ENCODE assay signal across 12 mouse cellular contexts in the genomic region with DNA sequence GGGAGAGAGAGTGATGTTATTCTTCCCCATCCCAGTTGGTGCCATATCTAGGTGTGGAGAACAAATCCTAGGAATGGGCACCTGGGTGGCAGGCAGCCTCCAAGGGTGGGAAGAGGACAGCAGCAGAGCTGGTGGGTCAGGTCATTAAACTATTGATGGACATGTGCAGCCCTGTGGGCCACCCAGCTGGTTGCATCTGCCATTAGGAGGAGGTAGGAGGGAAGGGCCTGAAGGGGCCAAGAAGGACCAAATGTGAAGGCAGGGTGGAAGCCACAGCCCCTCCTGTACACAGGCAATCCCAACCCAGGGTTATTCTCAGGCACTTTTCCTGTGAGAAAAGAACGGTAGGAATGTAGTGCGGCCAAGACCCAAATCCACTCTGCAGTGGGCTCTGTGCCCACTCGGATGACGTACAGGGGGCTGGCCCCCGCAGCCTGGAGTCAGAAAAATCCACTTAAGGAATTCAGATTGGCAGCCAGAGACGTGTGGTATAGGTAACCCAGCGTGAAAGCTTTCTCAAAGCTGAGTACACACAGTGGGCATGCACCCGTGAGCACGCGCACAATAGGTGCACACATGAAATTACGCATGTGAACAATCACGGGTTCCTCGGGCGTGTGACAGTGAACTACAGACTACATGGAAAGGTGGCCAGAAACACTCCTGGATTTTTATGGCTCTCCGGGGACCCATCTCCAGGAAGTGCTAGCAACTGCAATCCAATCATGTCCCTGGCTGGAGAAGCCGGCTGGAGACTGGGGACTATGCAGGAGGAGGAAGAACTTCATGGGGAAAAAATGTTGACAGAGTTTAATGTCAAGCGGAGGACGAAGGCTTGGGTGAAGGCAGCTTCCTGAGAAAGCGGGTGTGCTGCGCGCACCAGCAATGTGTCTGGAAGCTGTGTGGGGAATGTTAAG.
A peak's percentile ranks its signal among the peaks of the same experiment; 100 is the strongest.
DNase-seq lines count a peak whose midpoint lies in the region; ATAC-seq lines count a peak whose summit lies in the region.
"Had no signal": no experiment of that assay in that cellular context is flagged by ENCODE, and none has a peak within 500 bp of the region (broad histone marks: within the 10 kb centered on the region; RNA-seq: fewer than 3 reads in every experiment).

No protein-coding gene starts in this region.

- WGBS in heart, embryonic 14.5 days = 59% methylated on average over 21 of the region's 21 CpGs
- WGBS in midbrain, embryonic 10.5 days = 92% methylated on average over 21 of the region's 21 CpGs
- WGBS in hindbrain, embryonic 12.5 days = 85% methylated on average over 21 of the region's 21 CpGs

- peak overlapping the region; percentile 42; the same call in 1 of the 2 replicates for H3K9ac ChIP-seq in heart, embryonic 14.5 days (ENCODE audit: low read length)
- no peak overlapping the region for H3K9ac ChIP-seq in hindbrain, embryonic 12.5 days
- H3K9ac ChIP-seq: liver, embryonic 15.5 days had no signal

- H3K36me3 ChIP-seq in heart, embryonic 14.5 days (ENCODE audit: control insufficient read depth, insufficient read depth, low read length) = peaks cover 12% of the 10 kb centered on the region
- H3K36me3 ChIP-seq in midbrain, embryonic 10.5 days = no peaks in the 10 kb centered on the region
- no peaks in the 10 kb centered on the region for H3K36me3 ChIP-seq in hindbrain, embryonic 12.5 days
- H3K36me3 ChIP-seq: liver, embryonic 15.5 days had no signal

- ATAC-seq in heart, embryonic 14.5 days (ENCODE audit: insufficient number of reproducible peaks, insufficient read depth, low FRiP score, low read depth) = 0 out of 2 replicates have a peak, but pooled peaks have one; percentile 10
- ATAC-seq in hindbrain, embryonic 12.5 days (ENCODE audit: low FRiP score) = no peak
- ATAC-seq: hindbrain, embryonic 16.5 days; Patski had no signal

- H3K27me3 ChIP-seq in heart, embryonic 14.5 days (ENCODE audit: control insufficient read depth, insufficient read depth, low read length) = no peaks in the 10 kb centered on the region
- no peaks in the 10 kb centered on the region for H3K27me3 ChIP-seq in midbrain, embryonic 10.5 days (ENCODE audit: low read depth, poor library complexity, severe bottlenecking)
- H3K27me3 ChIP-seq in hindbrain, embryonic 12.5 days = no peaks in the 10 kb centered on the region
- H3K27me3 ChIP-seq: liver, embryonic 15.5 days; Patski had no signal

- H3K27ac ChIP-seq in heart, embryonic 14.5 days (replicated peaks in 1 of 2; ENCODE audit: control insufficient read depth in 1 of 2, insufficient read depth in 1 of 2, low read depth in 2 of 2, low read length in 2 of 2) = peak overlapping the region; percentile 56 to 74
- no peak overlapping the region for H3K27ac ChIP-seq in midbrain, embryonic 10.5 days (replicated peaks)
- no peak overlapping the region for H3K27ac ChIP-seq in hindbrain, embryonic 12.5 days
- H3K27ac ChIP-seq: liver, embryonic 15.5 days had no signal

- DNase-seq in cerebellum, postnatal 10 days = peak; percentile 19 to 28
- DNase-seq in cerebellum, adult 9-10 months = no peak
- DNase-seq in kidney, postnatal 4 days = peak; percentile 39 to 63
- DNase-seq in mesoderm, embryonic 11.5 days (ENCODE audit: low read depth, low spot score) = peak; percentile 59
- no peak for DNase-seq in midbrain, embryonic 10.5 days (ENCODE audit: low spot score)
- DNase-seq in right cerebral cortex, postnatal 14 days = no peak

- H3K4me3 ChIP-seq in heart, embryonic 14.5 days (ENCODE audit: control insufficient read depth in 1 of 2, insufficient read depth in 1 of 2, low read depth in 1 of 2, low read length in 2 of 2) = no peak overlapping the region
- no peak overlapping the region for H3K4me3 ChIP-seq in midbrain, embryonic 10.5 days
- H3K4me3 ChIP-seq in hindbrain, embryonic 12.5 days = no peak overlapping the region
- H3K4me3 ChIP-seq: erythroblast, embryonic 14.5 days; liver, embryonic 15.5 days had no signal

- peak overlapping the region; percentile 2; the same call in 1 of the 2 replicates for H3K4me2 ChIP-seq in heart, embryonic 14.5 days (ENCODE audit: low read length)
- no peak overlapping the region for H3K4me2 ChIP-seq in hindbrain, embryonic 12.5 days (replicated peaks)
- H3K4me2 ChIP-seq: liver, embryonic 15.5 days had no signal

- H3K9me3 ChIP-seq in heart, embryonic 14.5 days (ENCODE audit: control insufficient read depth, low read length) = no peaks in the 10 kb centered on the region
- H3K9me3 ChIP-seq in midbrain, embryonic 10.5 days (replicated peaks) = no peaks in the 10 kb centered on the region
- no peaks in the 10 kb centered on the region for H3K9me3 ChIP-seq in hindbrain, embryonic 12.5 days (replicated peaks)
- H3K9me3 ChIP-seq: liver, embryonic 15.5 days had no signal

- H3K4me1 ChIP-seq in heart, embryonic 14.5 days (ENCODE audit: control insufficient read depth in 2 of 2, insufficient read depth in 2 of 2, low read length in 2 of 2) = peaks cover 68 to 80% of the 10 kb centered on the region in 2 experiments
- H3K4me1 ChIP-seq in midbrain, embryonic 10.5 days = peaks cover 35% of the 10 kb centered on the region
- peaks cover 23% of the 10 kb centered on the region for H3K4me1 ChIP-seq in hindbrain, embryonic 12.5 days
- H3K4me1 ChIP-seq: liver, embryonic 15.5 days had no signal

Comparison
In these comparisons a context has a peak if more than half of its experiments do, and no peak if none do; other contexts are left out.
1. DNase-seq: peak in cerebellum, postnatal 10 days (2 of 2), kidney, postnatal 4 days (2 of 2) and mesoderm, embryonic 11.5 days (single experiment); none in cerebellum, adult 9-10 months (single experiment), midbrain, embryonic 10.5 days (single experiment) and right cerebral cortex, postnatal 14 days (single experiment).
2. H3K27ac ChIP-seq: peak in heart, embryonic 14.5 days (2 of 2); none in midbrain, embryonic 10.5 days (single experiment) and hindbrain, embryonic 12.5 days (single experiment).